Mouse (Mus musculus) ES-E14 (cell line): Measurements from ENCODE around the gene Gm9732. TPM values are rescaled to one million over a fixed set of nuclear protein-coding genes. Genes with fewer than 3 reads are reported as not detected.
"Not testable (repeated sequence)": the region's sequence is repeated elsewhere in the genome, so short reads cannot be mapped to it uniquely, and the experiment has no call there.

ENCODE experiments used
- DNase-seq: peaks from one replicate; pipeline ENCODE4 v3.0.0-alpha.2; 2013; ENCODE audit warnings: low read depth, low spot score
- H3K27ac ChIP-seq: 2 replicates; pipeline ENCODE4 v1.5.1; 2012; ENCODE audit warnings: low read depth, mild to moderate bottlenecking, low read length, moderate library complexity, mixed read lengths; ENCODE audit not compliant: poor library complexity, insufficient read depth, severe bottlenecking
- H3K36me3 ChIP-seq: 2 replicates; pipeline ENCODE4 v1.6.1; 2012; ENCODE audit warnings: mild to moderate bottlenecking, low read length, moderate library complexity, mixed read lengths; ENCODE audit not compliant: control insufficient read depth, poor library complexity, insufficient read depth, severe bottlenecking
- H3K4me1 ChIP-seq, 2 experiments: fragments of 150-350 bp in 1 of 2; sonication (generic) in 1 of 2; 2 replicates each; pipeline ENCODE4 v1.6.1; 2012; ENCODE audit warnings: low read length in 2 of 2, mild to moderate bottlenecking in 1 of 2, mixed read lengths in 1 of 2; ENCODE audit not compliant: control insufficient read depth in 2 of 2, insufficient read depth in 2 of 2, poor library complexity in 1 of 2
- H3K4me3 ChIP-seq, 2 experiments: fragments of 150-350 bp in 1 of 2; sonication (generic) in 1 of 2; 2 replicates each; pipeline ENCODE4 v1.5.1; 2012; ENCODE audit warnings: low read length in 2 of 2, low read depth in 1 of 2, mild to moderate bottlenecking in 1 of 2, mixed read lengths in 1 of 2; ENCODE audit not compliant: insufficient read depth in 1 of 2, poor library complexity in 1 of 2, severe bottlenecking in 1 of 2
- H3K9ac ChIP-seq: 2 replicates; pipeline ENCODE4 v1.6.1; 2012; ENCODE audit warnings: low read depth, mild to moderate bottlenecking, low read length, mixed read lengths; ENCODE audit not compliant: poor library complexity, insufficient read depth, severe bottlenecking
- H3K9me3 ChIP-seq: fragments of 150-350 bp; sonication (generic); 2 replicates; pipeline ENCODE4 v1.6.1; 2012; ENCODE audit warnings: low read depth, mild to moderate bottlenecking, low read length; ENCODE audit not compliant: control insufficient read depth, insufficient read depth
- in situ Hi-C, 2 experiments: fragments of 600-800 bp; cut with MboI; formaldehyde crosslinking; loops; one replicate each; pipeline ENCODE4 v1.15.1; 2025; ENCODE audit warnings: low sequenced_read_pairs in 2 of 2, inconsistent platforms in 1 of 2; ENCODE audit not compliant: unreplicated experiment in 2 of 2
- total RNA-seq: library from RNA; depleted of rRNA; stranded (reverse); fragments of 300-350 nt; gene quantifications from 2 replicates; pipeline ENCODE4 v1.2.3, GENCODE M21; 2012; rRNA removed

Gene Gm9732
- 1.2 and 2.2 TPM in 2 replicates for total RNA-seq

- in situ Hi-C loops = not testable (repeated sequence)
Measured at GRCm38 (mm10) chr14:43274986-43275511, at the start of gene Gm9732. Gm9732 (plus strand) TSS chr14:43275036.

GRCm38 (mm10) chr14:43235204-43235603, 39.6 kb upstream of the Gm9732 start, which contains the start of gene Gm8122:
Gm8122 (minus strand) TSS chr14:43235304.
- H3K36me3 ChIP-seq, H3K9ac ChIP-seq, H3K27ac ChIP-seq, H3K4me1 ChIP-seq, H3K4me3 ChIP-seq, DNase-seq, in situ Hi-C loops, H3K9me3 ChIP-seq: not testable (repeated sequence)

More at GRCm38 (mm10) chr14:43274986-43275511, at the start of gene Gm9732:
- H3K9ac ChIP-seq, DNase-seq, H3K9me3 ChIP-seq, H3K4me1 ChIP-seq, H3K36me3 ChIP-seq, H3K27ac ChIP-seq, H3K4me3 ChIP-seq: not testable (repeated sequence)

- in situ Hi-C loops, H3K9me3 ChIP-seq, H3K36me3 ChIP-seq, DNase-seq, H3K9ac ChIP-seq, H3K4me3 ChIP-seq, H3K27ac ChIP-seq, H3K4me1 ChIP-seq: not testable (repeated sequence)
Measured at GRCm38 (mm10) chr14:43237769-43238168, 37.1 kb upstream of the Gm9732 start.

GRCm38 (mm10) chr14:43249611-43250170, 25.1 kb upstream of the Gm9732 start:
- H3K27ac ChIP-seq, H3K4me3 ChIP-seq, H3K9me3 ChIP-seq, in situ Hi-C loops, H3K36me3 ChIP-seq, DNase-seq, H3K4me1 ChIP-seq, H3K9ac ChIP-seq: not testable (repeated sequence)

- in situ Hi-C loops, H3K9me3 ChIP-seq, DNase-seq: not testable (repeated sequence)
Measured at GRCm38 (mm10) chr14:43250549-43251253, 24.1 kb upstream of the Gm9732 start.

GRCm38 (mm10) chr14:43256511-43256910, 18.3 kb upstream of the Gm9732 start:
- H3K9me3 ChIP-seq, H3K4me1 ChIP-seq, in situ Hi-C loops, H3K4me3 ChIP-seq, H3K9ac ChIP-seq, H3K27ac ChIP-seq, H3K36me3 ChIP-seq, DNase-seq: not testable (repeated sequence)

More at GRCm38 (mm10) chr14:43250549-43251253, 24.1 kb upstream of the Gm9732 start:
- not testable (repeated sequence) for H3K27ac ChIP-seq, H3K9ac ChIP-seq, H3K36me3 ChIP-seq, H3K4me1 ChIP-seq, H3K4me3 ChIP-seq

- H3K9ac ChIP-seq, DNase-seq, H3K4me1 ChIP-seq, H3K27ac ChIP-seq, H3K36me3 ChIP-seq, H3K4me3 ChIP-seq, in situ Hi-C loops, H3K9me3 ChIP-seq: not testable (repeated sequence)
Measured at GRCm38 (mm10) chr14:43258349-43258748, 16.5 kb upstream of the Gm9732 start, which contains the start of gene Gm8126. Gm8126 (plus strand) TSS chr14:43258649.

- H3K4me3 ChIP-seq, H3K27ac ChIP-seq, H3K9ac ChIP-seq, DNase-seq, H3K36me3 ChIP-seq, in situ Hi-C loops, H3K4me1 ChIP-seq, H3K9me3 ChIP-seq: not testable (repeated sequence)
Measured at GRCm38 (mm10) chr14:43263421-43263820, 11.4 kb upstream of the Gm9732 start.
